Mouse (Mus musculus): ENCODE measurements around the gene Zeb2. TPM values are rescaled to one million over a fixed set of nuclear protein-coding genes. Genes with fewer than 3 reads are reported as not detected.

Gene Zeb2
- total RNA-seq (2021), result 100 to 1,000 TPM; 129 to 138 TPM
- long read RNA-seq, experiment 1, partial matches to known transcripts, result 5 of 22 reads
- long read RNA-seq, experiment 1, other reads (novel, unspliced or antisense), result 16 of 22 reads
- long read RNA-seq, experiment 2, full-length matches to known transcripts, result 1 of 8 reads
- long read RNA-seq, experiment 2, partial matches to known transcripts, result 3 of 8 reads
- long read RNA-seq, experiment 2, other reads (novel, unspliced or antisense), result 4 of 8 reads

DNA sequence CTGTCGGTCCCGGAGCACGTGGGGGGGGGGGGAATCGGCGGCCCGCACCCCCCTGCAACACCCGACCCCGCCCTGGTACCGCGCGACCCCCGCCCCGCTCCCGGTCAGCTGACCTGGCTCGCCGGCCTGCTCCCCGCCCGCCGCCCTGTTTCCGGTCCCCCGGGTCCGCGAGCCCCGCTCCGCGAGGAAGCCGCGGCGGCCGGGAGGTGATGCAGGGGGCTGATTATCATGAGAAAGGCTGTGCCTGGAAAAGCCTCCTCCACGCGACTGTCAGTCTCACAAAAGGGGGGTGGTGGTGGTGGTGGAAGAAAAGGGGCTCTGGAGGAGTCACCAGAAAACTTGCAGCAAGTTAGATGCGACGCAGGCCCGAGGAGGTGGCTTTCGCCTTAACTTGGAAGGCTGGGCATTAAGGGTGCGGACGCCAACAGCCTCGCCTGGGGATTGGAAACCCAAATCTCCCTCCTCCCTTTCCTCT lies at the start of gene Zeb2:
Gene Zeb2 (minus strand): TSS at position 309 of the 475 bp plus-strand sequence.
- peak; percentile 84 for DNase-seq

DNA sequence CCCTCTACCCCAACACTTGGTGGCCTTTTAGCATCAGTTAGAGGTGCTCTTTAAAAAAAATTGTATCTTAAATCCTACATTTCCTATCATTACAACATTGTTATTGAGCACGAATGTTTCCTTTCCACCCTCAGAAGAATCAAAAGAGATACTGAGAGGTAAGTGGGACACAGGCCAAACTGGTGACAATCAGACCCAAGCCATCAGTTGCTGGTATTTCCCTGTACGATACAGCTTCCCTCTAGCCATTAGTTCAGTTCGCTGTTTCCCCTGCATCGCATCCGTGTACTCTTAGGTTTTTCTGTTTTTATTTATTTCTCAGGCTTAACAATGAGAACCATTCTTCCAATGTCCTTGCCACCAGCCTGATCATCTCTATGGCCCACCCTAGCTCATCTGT lies 41.6 kb upstream of the Zeb2 start:
- DNase-seq, result no peak

DNA sequence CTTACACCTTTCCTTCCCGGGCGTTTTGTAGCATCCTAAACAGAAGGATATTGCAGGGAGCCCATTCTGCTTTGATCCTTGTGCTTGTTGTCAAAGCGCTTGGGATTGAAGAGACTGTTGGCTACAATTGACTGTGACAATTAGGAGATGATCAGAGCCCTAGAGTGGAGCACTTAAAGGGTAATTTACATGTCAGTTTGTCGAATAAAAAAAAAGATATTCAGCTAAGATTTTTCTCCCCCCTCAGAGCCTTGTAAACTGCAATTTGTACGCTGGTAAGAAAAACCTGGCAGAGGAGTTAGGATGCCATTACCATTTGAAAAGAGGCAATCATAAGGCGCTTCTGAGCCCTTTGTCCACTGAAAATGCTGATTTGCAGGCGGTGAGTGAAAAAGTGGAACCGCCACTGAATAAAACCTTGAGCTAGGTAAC lies 41.2 kb upstream of the Zeb2 start:
- DNase-seq, result no peak

DNA sequence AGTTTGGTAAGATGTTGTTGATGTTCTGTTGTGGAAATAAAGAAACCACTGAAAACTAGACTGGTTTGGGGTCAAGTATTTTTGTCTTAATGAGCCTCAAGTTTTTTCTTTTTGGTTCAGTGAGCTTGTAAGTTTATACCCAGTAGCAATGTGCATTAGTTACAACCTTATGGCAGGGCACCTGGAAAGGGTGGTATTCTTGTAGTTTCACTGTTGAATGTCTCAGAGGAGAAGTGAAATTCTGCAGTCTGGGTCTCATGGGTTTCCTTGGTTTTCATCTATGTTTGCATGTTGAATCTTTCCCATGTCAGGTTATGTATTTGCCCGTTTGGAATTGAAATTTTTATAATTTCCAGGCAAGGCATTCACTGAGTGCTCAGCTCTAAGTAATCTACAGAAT lies 36.1 kb upstream of the Zeb2 start:
- DNase-seq, result no peak

DNA sequence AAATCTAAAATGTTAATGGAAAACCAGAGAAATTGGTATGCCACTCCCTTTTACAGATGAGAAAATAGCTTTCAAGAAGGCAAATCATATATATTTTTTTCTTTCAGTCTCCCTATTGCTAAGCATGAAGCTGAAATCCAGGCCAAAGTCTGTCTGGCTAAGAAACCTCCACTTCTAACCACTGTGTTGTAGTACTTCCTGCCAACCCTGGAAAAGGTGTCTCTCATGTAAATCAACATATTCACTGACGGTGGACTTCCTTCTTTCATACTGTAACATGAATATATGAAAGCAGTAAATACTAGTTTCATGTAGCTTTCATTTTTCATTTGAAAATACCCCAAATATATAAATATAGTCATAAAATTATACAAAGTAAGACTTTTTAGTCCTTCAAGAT lies 26.0 kb upstream of the Zeb2 start:
- DNase-seq, result no peak

DNA sequence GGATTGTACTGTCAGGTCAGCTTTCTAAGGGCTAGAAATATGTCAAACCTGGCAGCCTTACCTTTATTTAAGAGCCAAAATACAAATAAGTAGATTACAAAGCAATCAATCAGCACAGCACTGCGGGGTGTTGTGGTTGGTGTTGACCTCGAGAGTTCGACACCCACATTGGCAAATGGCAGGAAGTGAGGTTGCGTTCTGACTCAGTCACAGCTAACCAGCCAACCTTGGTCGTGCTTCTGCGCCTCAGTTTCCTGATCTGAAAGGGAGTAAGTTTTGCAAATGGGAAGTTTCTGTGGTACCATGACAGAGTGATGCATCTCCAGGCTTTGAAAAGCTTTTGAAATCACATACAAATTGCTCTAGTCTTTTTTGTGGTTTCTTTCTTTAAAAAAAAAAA lies 21.7 kb upstream of the Zeb2 start:
- no peak for DNase-seq

DNA sequence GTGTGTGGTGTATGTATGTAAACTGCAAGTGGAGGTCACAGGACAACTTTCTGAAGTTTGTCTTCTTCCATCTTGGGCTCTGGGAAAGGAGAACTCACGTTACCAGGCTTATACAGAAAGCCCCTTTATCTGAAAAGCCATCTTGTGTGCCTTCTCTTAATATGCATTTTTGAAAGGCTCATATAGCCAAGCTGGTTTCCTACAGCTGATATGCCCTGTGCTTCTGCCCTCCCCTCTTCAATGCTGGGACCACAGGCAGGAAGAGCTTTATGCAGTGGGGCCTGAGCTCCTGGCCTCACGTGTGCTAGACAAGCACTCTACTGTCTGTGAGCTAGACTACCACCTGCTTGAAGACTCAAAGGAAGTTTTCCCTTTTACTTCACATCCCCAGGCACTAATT lies 19.6 kb upstream of the Zeb2 start:
- no peak for DNase-seq

DNA sequence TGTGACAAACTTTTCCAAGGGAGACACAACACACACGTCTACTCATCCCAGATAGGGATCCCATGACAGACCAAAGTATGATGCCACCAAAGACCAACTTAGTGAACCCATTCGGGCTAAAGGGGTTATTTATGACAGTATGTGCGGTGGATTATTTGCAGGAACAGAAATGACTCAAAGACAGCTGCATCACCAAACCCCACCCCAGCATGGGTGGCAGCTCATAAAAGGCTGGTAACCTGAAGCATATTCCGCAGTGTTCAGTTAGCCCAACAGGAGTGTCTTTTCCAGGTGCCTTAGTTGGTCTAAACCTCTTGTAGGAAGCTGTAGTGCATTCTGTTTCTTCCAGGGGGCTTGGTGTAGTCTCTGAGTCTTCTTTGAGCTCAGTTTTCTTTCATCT lies 16.0 kb upstream of the Zeb2 start:
- DNase-seq, result no peak

DNA sequence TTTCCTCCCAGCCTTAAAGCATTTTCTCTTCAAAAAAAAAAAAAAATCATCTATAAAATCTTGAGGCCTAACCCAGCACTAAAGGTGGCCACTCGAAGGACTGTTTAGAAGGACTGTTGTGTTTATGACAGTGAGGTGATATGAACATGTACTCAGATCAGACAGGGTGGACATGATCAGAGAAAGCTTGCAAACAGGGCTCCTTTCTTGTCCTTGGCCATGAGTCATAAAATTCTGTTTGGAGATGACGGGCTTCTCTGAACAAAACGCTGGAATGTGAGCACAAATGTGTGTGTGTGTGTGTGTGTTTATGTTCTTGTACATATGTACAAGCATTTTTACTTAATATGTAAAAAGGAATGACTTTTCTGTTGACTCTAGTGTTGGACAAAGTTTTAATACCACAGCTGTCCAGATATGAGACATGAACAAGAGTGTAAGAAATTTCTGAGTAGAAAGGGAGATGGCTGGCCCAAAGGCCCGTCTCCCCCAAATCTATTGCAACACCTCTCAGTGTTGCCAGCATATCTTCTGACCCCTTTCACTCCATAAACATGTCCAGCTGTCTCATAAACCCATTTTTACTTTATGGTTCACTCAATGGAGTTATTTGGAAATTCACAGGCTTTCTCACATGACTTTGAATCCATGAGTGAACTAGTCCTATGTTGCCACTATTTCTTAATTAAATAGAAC lies 13.4 kb upstream of the Zeb2 start:
- DNase-seq, result no peak

DNA sequence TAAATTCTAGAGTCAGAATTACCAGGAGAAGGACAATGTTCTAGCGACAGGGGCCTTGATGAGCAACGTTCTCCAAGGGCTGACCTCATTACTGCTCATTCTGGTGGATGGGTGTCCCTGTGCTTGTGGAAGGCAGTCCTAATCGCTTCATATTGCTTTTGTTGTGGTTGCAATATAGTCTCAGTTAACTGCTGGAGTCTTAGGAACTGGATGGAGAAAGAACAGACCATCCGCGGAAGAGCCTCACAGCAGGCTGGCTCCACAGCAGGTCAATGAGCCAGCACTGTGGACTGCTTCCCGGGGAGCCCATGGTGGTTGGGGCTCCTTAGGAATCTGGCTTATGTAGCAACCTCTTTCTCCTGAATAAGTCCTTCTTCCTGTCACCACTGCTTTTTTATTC lies 12.4 kb upstream of the Zeb2 start:
- DNase-seq, result no peak

DNA sequence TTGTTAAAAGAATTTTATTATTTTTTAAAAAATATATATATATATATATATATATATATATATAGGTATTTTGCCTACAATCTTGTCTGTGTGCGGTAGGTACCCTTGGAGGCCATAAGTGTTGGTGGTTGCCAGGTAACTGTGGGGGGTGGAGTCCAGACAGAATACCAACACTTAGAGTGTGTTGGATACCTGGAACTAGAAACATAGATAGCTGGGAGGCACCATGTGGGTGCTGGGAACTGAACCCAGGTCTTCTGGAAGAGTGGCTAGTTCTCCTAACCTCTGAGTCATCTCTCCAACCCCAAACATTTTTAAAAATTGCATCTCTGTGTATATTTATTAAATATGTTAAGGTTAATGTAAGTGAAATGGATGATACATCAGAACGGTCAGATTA lies 11.5 kb upstream of the Zeb2 start:
- no peak for DNase-seq

DNA sequence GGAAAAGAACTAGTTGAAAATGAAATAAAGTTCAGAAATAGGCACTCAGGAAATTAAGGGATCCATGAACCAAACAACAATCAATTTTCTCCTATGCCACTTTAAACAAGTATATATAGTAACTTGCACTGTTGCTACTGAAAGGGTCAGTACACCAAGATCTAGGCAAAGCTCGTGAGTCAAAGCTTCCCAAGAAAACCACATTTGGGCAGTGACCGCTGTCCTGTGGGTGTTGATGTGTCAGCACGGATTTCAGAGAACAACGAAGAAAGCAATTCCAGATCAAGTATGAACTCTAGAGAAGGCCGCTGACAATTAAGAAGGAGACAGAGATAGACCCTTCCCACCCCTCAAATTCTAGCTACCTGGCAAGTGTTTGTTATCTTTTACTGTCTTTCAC lies 9.2 kb upstream of the Zeb2 start:
- no peak for DNase-seq

DNA sequence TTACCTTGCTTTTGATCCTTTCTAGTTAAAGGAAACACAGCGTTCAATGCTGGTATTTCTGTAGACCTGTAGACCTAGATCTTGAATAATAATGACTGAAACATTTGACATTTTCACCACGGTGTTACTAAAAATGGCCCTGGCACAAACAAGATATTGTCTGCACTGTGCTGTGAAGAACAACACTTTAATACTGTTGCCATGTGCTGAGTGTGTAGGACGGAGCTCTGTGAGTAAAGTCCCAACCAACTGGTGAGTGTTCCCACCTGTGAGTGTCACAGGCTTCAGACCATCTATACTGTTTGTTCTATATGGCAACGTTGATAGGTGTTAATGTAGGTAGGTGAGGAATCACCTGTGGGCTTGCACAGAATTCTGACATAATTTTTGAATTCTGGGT lies 8.0 kb upstream of the Zeb2 start:
- DNase-seq, result no peak

DNA sequence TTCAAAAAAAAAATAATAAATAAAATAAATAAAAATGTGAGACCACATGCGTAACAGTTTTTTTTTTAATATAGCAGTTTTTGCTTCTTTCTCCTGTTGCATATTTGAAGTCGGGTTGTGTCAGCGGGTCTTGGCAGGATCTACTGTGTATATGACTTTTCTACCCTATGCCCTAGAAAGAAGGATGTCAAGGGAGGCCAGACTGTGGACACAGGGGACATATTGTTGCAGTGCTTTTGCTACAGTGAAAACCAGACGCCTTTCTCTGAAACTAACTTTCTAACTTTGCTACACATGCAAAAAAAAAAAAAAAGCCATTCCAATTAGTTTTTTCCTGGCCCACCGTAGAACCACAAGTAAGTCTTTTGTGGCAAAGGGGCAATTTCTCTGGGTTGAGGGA lies 6.3 kb upstream of the Zeb2 start:
- no peak for DNase-seq

DNA sequence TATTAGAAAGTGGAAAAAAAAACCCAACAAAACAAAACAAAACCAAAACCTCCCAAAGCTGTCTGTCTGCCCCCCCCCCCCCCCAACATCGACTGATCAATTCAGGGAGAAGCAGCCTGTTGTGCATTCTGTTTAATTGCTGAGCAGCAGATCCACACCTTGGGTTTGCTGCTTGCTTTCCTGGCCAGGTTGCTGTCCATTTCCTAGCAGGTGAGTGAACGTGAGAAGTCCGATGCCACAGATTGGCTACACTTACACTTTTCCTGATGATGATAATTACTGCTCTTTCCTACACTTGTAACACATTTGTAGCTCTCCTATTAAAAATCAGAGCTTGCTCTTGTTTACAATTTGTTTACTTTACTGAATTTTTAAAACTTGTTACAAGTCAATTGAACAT lies 926 bp upstream of the Zeb2 start:
- no peak for DNase-seq

DNA sequence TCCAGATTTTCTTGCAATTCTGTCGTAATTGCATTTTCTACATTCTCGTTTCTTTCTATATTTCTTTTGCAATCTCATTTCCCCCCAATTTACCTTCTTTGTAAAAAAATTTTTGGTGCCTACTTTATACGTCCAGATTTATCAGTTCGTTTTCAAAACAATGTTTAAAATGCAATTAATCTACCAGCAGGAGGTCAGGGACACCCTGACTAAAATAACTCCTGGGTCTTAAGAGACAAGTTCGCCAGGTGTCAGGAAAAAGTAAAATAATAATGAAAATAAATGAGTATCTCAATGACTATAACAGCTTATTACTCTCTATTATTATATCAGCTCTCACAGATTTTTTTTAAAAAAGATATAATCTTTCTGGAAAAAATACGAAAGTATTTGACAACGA lies 397 bp upstream of the Zeb2 start:
- DNase-seq, result no peak

DNA sequence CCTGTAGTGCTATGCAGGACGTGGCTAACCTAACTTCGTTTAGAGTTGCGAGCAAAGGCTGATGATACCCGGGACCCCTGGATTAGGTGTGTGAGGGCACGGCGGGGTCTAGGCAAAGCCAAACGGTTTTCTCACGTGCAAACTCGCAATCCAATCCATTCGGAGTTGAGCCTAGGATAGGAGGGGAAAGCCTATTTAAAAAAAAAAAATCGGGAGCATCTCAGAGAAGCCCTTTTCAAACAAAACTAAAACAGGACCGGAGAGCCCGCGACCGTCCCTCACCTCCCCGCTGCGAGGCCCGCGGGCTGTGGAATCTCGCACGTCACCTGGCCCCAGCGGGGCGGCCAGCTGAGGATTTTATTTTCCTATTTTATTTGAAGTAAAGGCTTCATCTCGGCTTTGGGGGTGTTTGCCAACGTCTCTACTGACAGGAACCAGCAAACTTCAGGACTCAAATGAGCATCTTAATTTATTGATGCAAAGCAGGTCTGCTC lies 617 bp downstream of the Zeb2 start:
- DNase-seq, result peak; percentile 65

DNA sequence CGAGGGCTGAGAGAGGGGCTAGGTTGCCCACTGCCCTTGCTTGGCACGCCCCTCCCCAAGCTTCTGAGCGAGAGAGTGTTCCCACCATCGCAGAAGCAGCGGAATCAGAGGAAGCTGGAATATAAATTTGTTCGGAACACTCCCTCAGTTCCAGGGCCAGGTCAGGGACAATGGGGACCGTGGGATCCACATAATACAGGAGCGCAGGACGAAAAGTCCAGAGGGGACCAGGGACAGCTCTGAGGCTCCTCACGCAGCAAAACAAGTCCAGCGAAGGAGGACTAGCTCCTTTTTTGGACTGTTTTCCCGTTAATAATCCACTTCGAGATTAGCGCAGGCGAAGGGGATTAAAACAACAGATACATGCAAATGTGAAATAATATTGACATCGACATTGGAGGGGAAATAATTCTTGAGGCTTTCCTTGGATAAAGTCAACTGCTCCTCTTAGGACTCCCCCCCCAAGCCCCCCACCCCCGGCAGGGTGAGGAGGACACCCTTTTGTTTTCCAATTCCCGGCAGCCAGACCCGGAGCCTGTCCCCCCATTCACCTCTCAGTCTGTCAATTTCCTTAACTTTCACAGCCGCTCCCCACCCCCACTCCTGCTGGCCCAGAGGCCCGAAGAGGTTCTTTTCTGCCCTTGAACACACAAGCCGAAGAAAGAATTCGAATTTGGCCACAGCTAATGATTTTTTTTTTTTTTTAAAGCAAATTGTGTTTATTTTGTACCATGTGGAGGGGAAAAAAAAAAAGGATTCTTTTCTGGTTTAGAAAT lies 1.3 kb downstream of the Zeb2 start:
- peak; percentile 83 for DNase-seq

DNA sequence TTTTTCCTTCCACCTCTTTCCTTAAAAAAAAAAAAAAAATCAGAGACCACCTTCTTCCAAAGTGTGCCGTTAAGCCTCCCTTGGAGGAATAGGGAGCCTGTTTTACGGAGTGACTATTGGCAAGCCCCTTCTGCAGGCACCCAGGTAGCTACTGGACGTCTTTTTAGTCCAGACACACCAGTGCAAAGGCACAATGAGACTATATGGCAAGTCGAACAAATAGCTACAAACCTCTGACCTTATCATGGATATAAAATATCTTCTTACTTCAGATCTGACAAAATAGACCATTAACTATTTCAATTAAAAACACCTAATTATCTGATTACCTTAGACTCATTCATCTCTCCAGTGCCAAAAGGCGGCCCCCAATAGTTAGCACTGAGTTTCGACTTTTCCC lies 2.0 kb downstream of the Zeb2 start:
- DNase-seq, result no peak

DNA sequence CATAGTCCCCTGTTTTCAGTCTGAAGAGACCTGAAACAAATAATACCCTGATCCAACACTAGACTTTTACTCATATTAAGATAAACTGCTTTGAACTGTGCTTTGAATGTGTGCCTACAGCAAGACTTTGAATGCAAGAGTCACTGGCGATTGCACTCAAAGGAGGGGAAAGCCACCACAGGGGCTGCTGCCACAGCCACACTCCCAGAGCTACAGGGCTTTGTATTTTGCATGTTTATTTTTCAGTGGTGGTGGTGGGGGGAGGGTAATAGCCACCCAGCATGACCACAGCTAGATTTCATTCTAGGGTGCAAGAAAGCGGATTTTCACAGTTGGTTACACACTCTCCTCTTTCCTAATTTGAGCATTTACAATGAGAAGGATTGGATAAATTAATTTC lies 2.6 kb downstream of the Zeb2 start:
- DNase-seq, result no peak

DNA sequence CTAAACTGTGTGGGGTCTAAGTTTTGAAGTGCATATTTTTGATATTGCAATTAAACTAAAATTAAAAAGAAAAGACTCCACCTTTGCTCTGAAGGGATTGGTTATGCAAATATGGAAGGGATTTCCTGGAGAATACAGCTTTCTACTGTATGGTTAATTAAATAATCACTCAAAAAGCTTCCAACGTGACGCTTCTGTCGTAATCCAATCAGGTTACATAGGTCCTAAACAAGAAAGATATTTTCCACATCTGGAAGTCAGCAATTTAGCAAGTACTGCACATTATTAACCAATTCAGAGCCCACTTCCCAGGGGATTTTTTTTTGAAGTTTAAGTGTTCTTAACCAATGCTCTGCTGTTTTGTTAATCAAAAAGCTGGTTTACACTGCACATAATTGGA lies 3.3 kb downstream of the Zeb2 start:
- no peak for DNase-seq

DNA sequence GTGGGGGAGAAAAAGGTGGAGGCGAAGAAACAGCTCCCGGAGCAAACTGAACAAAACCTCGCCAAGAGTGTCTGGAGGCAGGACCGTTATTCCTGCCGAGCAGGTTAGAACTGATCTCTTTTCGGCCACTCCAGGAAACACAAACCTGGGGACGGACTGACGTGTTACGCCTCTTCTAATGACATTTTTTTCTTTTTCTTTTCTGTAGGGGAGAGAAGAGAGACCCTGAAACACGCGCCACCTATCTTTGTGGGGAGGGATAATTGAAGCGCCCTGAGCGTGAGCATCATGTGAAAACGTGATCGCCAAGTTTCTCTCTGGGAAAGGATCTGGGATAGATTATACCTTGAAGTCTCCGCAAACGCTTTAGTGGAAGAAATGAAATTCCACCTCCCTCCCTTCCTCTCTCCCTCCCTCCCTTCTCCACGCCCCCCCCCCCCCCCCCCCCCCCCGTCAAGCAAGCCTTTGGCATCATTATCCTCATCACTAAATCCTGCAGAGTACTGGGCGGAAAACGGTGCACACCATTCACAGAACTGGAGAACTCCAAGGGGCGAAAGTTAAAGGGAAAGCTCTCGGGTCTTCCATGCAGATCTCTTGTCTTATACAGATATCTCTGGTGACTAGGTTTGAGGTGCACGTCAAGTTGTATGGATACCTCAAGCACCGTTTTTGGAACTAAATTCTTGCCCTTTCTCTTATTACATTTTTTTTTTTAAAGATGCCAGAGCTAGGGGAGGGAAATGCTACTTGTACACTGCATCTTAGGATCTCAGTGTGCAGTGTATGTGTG lies 4.1 kb downstream of the Zeb2 start:
- peak; percentile 53 for DNase-seq
